Mouse (Mus musculus) kidney, adult 2 months (tissue): Measurements from ENCODE around the gene Faiml. TPM values are rescaled to one million over a fixed set of nuclear protein-coding genes. Genes with fewer than 3 reads are reported as not detected.
A peak's percentile ranks its signal among the peaks of the same experiment; 100 is the strongest.

Experiments used
- DNase-seq: peaks from one replicate; pipeline ENCODE4 v3.0.0; 2021
- H3K27ac ChIP-seq: fragments of 200-500 bp; 2 replicates; pipeline ENCODE4 v1.5.1; 2012; ENCODE audit warnings: low read depth, low read length, control low read depth, inconsistent platforms; ENCODE audit not compliant: insufficient read depth
- H3K27me3 ChIP-seq: fragments of 200-500 bp; replicated peaks from 2 replicates; pipeline ENCODE4 v1.6.1; 2012; ENCODE audit warnings: mild to moderate bottlenecking, moderate library complexity, low read length, inconsistent platforms; ENCODE audit not compliant: control insufficient read depth, insufficient read depth
- H3K36me3 ChIP-seq: fragments of 200-500 bp; 2 replicates; pipeline ENCODE4 v1.6.1; 2012; ENCODE audit warnings: mild to moderate bottlenecking, moderate library complexity, low read length, inconsistent platforms; ENCODE audit not compliant: control insufficient read depth, insufficient read depth
- H3K4me1 ChIP-seq: fragments of 200-500 bp; 2 replicates; pipeline ENCODE4 v1.6.1; 2011; ENCODE audit warnings: low read length; ENCODE audit not compliant: control insufficient read depth, insufficient read depth
- H3K4me3 ChIP-seq: fragments of 200-500 bp; 2 replicates; pipeline ENCODE4 v1.5.1; 2011; ENCODE audit warnings: mild to moderate bottlenecking, low read depth, low read length, control low read depth; ENCODE audit not compliant: insufficient read depth
- CTCF ChIP-seq: fragments of 200-500 bp; conservative IDR thresholded peaks from 2 replicates; pipeline ENCODE4 v1.5.1; 2011; ENCODE audit warnings: low read depth, mild to moderate bottlenecking, control low read depth, low read length, moderate library complexity, mixed read lengths; ENCODE audit not compliant: insufficient read depth, insufficient read length
- POLR2A ChIP-seq: fragments of 200-500 bp; IDR thresholded peaks from one replicate; pipeline ENCODE4 v1.6.1; 2011; ENCODE audit warnings: low read depth, low read length, control low read depth
- WGBS: fragments of 180-500 bp; shearing (Covaris S2); methylation state at CpG from one replicate; pipeline ENCODE4 v1.1.7; 2018; 5-methylcytosine and 5-hydroxymethylcytosine counted together
- polyA plus RNA-seq: library from polyadenylated mRNA; depleted of rRNA; stranded (reverse); fragments of >200 nt; gene quantifications from 2 replicates; pipeline ENCODE4 v1.2.3, GENCODE M21; 2012

Faiml gene
- polyA plus RNA-seq, 1 experiment = not detected

GRCm38 (mm10) chr9:99243895-99244293, 6.9 kb upstream of the Faiml start:
- 5% methylated on average over 10 of the region's 10 CpGs for WGBS
- Histone ChIP-seq H3K27me3 (no peaks in the 10 kb centered on the region), H3K36me3 (no peaks in the 10 kb centered on the region), H3K27ac (no peak overlapping the region), H3K4me1 (peaks cover 2% of the 10 kb centered on the region; the same call in 1 of the 2 replicates), H3K4me3 (peak overlapping the region; percentile 84)
- DNase-seq = peak; percentile 3
- TF ChIP-seq CTCF = no peak
- no peak for TF ChIP-seq POLR2A

DNA sequence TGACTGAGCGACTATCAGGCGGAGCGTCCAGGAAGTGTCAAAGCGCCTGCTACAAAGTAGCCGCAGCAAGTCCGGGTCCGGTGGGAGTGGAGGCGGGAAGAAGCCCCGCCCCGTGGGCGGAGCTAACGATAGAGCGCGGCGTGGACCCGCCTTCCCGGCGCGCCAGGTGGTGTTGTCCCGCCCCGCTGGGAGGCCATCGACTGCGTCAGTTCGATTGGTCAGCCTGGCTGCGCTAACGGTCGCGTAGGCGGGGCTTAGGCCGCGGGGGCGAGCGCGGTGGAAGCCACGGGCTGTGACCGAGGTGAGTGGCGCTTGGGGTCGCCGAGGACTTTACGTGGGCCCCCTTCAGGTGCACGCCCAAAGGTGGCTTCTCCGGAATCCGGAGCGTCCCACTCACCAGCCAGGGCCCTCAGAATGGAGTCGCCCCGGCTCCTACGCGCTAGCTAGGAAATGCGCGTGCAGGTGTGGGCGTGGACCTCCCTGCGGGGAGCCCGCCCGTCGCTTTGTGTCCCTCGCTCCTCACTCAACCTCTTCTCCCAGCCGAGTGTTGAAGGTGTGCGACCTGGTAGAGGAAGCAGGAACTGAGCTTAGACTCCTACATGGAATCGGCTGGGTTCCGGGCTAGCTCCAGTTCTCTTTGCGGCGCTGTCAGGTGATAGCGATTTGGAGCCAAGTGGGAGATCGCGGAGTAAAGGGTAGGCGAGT, 6.3 kb upstream of the Faiml start, which contains the start of gene Cep70:
Gene Cep70 (plus strand): TSS at position 178 of the 705 bp plus-strand sequence.
- peak within 1 kb of the TSS; percentile 84 for H3K4me3 ChIP-seq
- WGBS = under 1% methylated on average over 66 of the region's 66 CpGs
- TF ChIP-seq POLR2A = peak; percentile 10
- no peak for TF ChIP-seq CTCF
- H3K36me3 ChIP-seq = no peaks in the 10 kb centered on the region
- peaks cover 2% of the 10 kb centered on the region; the same call in 1 of the 2 replicates for H3K4me1 ChIP-seq
- peak; percentile 98 for DNase-seq
- peak within 1 kb of the TSS; percentile 44; the same call in 1 of the 2 replicates for H3K27ac ChIP-seq
- no peaks in the 10 kb centered on the region for H3K27me3 ChIP-seq

DNA sequence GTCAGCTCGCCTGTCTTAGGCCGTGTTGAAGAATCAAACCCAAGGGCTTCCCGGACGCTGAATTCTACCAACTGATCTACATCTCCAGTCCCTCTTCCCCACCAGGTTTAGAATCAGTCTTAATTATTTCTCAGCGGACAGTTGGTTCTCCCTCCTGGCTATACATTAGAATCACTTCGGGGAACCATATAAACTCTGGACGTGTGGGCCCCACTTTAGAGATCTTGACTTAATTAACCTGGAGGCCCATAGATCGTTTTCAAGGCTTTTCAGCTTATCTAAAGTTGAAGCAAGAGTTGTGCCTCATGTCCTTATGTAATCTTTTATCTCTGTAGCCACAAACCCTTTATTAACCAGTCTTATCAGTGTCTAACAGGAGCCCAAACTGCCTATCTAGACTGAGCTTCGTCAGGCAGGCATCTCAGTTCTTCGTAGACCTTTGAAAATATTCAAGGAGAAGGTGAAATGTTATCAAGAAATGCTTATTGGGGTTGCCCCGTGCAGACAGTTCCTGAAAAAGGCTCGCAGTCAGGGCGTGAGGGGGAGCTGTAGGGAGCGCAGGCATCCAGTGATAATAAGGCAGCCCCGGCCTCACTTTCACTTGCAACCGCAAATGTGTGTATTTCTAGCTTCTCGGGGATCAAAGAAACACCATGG, 5.6 kb upstream of the Faiml start:
- H3K27ac ChIP-seq = peak overlapping the region; percentile 44; the same call in 1 of the 2 replicates
- WGBS = 7% methylated on average over 17 of the region's 17 CpGs

DNA sequence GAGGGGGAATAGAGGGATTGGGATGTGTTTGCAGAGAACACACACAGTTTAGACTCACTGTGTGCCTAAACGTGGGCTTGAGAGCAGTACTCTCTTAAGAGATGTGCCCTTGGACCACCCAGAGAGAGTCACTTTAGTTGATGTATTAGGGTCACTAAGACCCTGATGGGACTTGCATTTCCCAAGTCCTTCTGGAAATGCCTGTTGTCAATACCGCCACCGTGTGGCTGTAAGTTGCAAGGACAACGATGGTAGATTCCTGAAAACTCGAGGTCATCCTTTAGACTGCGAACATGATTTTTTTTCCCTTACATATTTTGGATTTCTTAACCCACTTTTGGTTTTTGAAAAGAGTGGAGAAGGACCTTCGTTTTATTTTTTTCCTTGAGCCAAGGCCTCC, 5.0 kb upstream of the Faiml start:
- H3K4me3 ChIP-seq = no peak overlapping the region
- peak; percentile 66 for DNase-seq
- H3K36me3 ChIP-seq = no peaks in the 10 kb centered on the region
- H3K27me3 ChIP-seq = no peaks in the 10 kb centered on the region
- WGBS = 1% methylated on average over 7 of the region's 7 CpGs
- H3K4me1 ChIP-seq = peaks cover 2% of the 10 kb centered on the region; the same call in 1 of the 2 replicates
- H3K27ac ChIP-seq = no peak overlapping the region
- peak; percentile 84 for TF ChIP-seq CTCF
- TF ChIP-seq POLR2A = no peak

More for the DNA sequence above, 5.6 kb upstream of the Faiml start:
- H3K4me3 ChIP-seq = peak overlapping the region; percentile 84
- H3K36me3 ChIP-seq = no peaks in the 10 kb centered on the region
- TF ChIP-seq POLR2A (no peak), CTCF (no peak)
- no peaks in the 10 kb centered on the region for H3K27me3 ChIP-seq
- no peak for DNase-seq
- peaks cover 2% of the 10 kb centered on the region; the same call in 1 of the 2 replicates for H3K4me1 ChIP-seq

DNA sequence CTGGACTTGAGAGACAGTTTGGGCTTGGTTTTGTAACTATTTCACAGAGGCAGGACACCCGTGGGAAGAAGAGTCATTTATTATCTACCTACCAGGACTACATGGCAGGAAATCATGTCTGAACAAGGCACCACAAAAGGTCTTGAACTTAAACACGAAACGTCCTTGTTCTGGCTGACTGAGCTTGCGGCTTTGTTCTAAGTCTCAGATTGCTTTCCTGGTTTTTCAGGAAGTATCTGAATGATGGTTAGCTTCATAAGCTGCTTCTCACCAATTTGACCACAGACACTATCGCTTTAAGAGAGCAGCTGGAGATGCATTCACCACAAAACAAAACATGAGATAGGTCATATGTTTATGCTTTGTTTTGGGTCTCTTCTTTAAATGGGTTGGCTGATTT, 3.5 kb upstream of the Faiml start:
- 40% methylated on average over 5 of the region's 5 CpGs for WGBS
- no peak for DNase-seq
- Histone ChIP-seq H3K4me3 (no peak overlapping the region), H3K4me1 (peaks cover 2% of the 10 kb centered on the region; the same call in 1 of the 2 replicates), H3K27me3 (no peaks in the 10 kb centered on the region), H3K27ac (no peak overlapping the region), H3K36me3 (no peaks in the 10 kb centered on the region)
- TF ChIP-seq CTCF = no peak
- TF ChIP-seq POLR2A = no peak

- Histone ChIP-seq H3K27ac (no peak overlapping the region), H3K36me3 (no peaks in the 10 kb centered on the region), H3K4me3 (no peak overlapping the region), H3K27me3 (no peaks in the 10 kb centered on the region), H3K4me1 (peaks cover 2% of the 10 kb centered on the region; the same call in 1 of the 2 replicates)
- DNase-seq = no peak
- TF ChIP-seq POLR2A (no peak), CTCF (no peak)
- WGBS = 59% methylated on average over 1 of the region's 1 CpGs
Measured at GRCm38 (mm10) chr9:99239256-99239655, 2.2 kb upstream of the Faiml start.

- DNase-seq = no peak
- Histone ChIP-seq H3K4me1 (peaks cover 2% of the 10 kb centered on the region; the same call in 1 of the 2 replicates), H3K27ac (no peak overlapping the region), H3K27me3 (no peaks in the 10 kb centered on the region), H3K36me3 (no peaks in the 10 kb centered on the region), H3K4me3 (no peak overlapping the region)
- no peak for TF ChIP-seq POLR2A
- TF ChIP-seq CTCF = no peak
- 85% methylated on average over 10 of the region's 10 CpGs for WGBS
Measured at GRCm38 (mm10) chr9:99238276-99238675, 1.2 kb upstream of the Faiml start.
